Mouse (Mus musculus) heart, embryonic 12.5 days (tissue): ENCODE measurements around the gene Mon1a. TPM values are rescaled to one million over a fixed set of nuclear protein-coding genes. Genes with fewer than 3 reads are reported as not detected.
A peak's percentile ranks its signal among the peaks of the same experiment; 100 is the strongest.

Experiments used
- ATAC-seq: fragments of 200-750 bp; cut with Nextera tagmentation; 2 replicates; pipeline ENCODE4 v1.8.0; 2017; ENCODE audit warnings: moderate TSS enrichment, moderate library complexity; ENCODE audit not compliant: insufficient number of reproducible peaks, low FRiP score
- H3K27ac ChIP-seq: fragments of 300-500 bp; sonication (generic); 2 replicates; pipeline ENCODE4 v1.5.1; 2016; ENCODE audit warnings: mild to moderate bottlenecking, moderate library complexity; ENCODE audit not compliant: poor library complexity, severe bottlenecking
- H3K27me3 ChIP-seq: fragments of 300-500 bp; sonication (generic); replicated peaks from 2 replicates; pipeline ENCODE4 v1.6.1; 2016; ENCODE audit warnings: mild to moderate bottlenecking, moderate library complexity
- H3K36me3 ChIP-seq: fragments of 300-500 bp; sonication (generic); 2 replicates; pipeline ENCODE4 v1.6.1; 2016; ENCODE audit warnings: mild to moderate bottlenecking, moderate library complexity
- H3K4me1 ChIP-seq: fragments of 300-500 bp; sonication (generic); replicated peaks from 2 replicates; pipeline ENCODE4 v1.6.1; 2016; ENCODE audit warnings: mild to moderate bottlenecking
- H3K4me2 ChIP-seq: fragments of 300-500 bp; sonication (generic); 2 replicates; pipeline ENCODE4 v1.6.1; 2016; ENCODE audit warnings: mild to moderate bottlenecking, moderate library complexity
- H3K4me3 ChIP-seq: fragments of 300-500 bp; sonication (generic); 2 replicates; pipeline ENCODE4 v1.5.1; 2016; ENCODE audit warnings: mild to moderate bottlenecking
- H3K9ac ChIP-seq: fragments of 300-500 bp; sonication (generic); 2 replicates; pipeline ENCODE4 v1.6.1; 2016; ENCODE audit warnings: mild to moderate bottlenecking, moderate library complexity
- H3K9me3 ChIP-seq: fragments of 300-500 bp; sonication (generic); replicated peaks from 2 replicates; pipeline ENCODE4 v1.6.1; 2016; ENCODE audit warnings: mild to moderate bottlenecking, moderate library complexity
- WGBS: fragments of 180-500 bp; shearing (Covaris S2); methylation state at CpG from one replicate; pipeline ENCODE4 v1.1.7; 2016; 5-methylcytosine and 5-hydroxymethylcytosine counted together
- polyA plus RNA-seq: library from polyadenylated mRNA; unstranded; fragments of >200 nt; fragmentation: Nextera tagmentation; extraction: Ambion mirVana; gene quantifications from 2 replicates; pipeline ENCODE4 v1.2.1, GENCODE M21; 2016

Gene Mon1a
- polyA plus RNA-seq, 1 experiment from 2014 or later, result 9.3 TPM

GRCm38 (mm10) chr9:107949922-107950235 is 61.9 kb downstream of the Mon1a start, which contains the start of gene Traip:
Gene Traip, plus strand, starts transcription at chr9:107950136.
- ATAC-seq, result no peak

DNA sequence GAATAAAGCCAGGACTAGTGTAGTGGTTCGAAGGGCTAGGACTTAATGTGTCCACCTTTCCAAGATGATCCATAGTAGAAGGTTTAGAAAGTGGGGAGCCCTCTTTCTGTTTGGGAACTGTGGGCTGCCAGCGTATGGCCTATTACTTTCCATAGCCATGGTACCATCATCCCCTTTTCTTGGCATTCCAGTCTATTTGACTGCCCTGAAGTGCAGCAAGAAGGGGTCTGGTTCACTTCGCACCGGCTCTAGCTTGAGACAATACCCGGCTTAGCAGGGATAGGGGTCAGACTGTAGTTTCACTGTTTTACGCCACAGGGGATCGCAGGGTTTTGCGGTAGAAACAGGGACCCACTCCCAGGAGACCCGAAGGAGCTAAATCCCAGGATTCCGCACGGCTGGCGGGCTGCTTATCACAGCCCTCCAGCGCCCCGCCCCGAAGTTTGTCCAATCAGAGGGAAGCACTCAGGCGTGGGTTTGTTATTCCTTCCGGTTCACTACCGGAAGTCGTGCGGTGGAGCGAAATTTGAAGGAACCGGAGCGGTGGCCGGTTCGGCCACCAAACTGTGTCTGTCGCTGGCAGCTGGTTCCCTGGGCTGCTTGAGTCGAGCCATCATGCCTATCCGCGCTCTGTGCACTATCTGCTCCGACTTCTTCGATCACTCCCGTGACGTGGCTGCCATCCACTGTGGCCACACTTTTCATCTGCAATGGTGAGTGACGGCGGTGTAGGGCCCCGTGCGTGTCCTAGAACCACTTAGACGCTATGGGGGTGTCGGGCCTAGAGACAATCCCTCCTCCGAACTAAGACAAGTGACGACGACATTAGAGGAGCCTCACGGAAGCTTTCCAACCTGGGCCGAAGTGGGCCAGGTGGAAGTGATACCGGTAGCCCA is 62.8 kb downstream of the Mon1a start:
- Histone ChIP-seq H3K9me3 (no peaks in the 10 kb centered on the region), H3K4me2 (peak overlapping the region; percentile 79), H3K27ac (peak overlapping the region; percentile 64), H3K36me3 (no peaks in the 10 kb centered on the region), H3K27me3 (0 out of 2 replicates have a peak, but pooled peaks cover 3% of the 10 kb centered on the region), H3K4me3 (peak overlapping the region; percentile 86), H3K4me1 (peaks cover 17% of the 10 kb centered on the region), H3K9ac (peak overlapping the region; percentile 73)
- peak; percentile 87 for ATAC-seq
- WGBS, result 13% methylated on average over 45 of the region's 45 CpGs

More at GRCm38 (mm10) chr9:107949922-107950235, 61.9 kb downstream of the Mon1a start, which contains the start of gene Traip:
- no peaks in the 10 kb centered on the region for H3K9me3 ChIP-seq
- peak within 1 kb of the TSS; percentile 86 for H3K4me3 ChIP-seq
- no peaks in the 10 kb centered on the region for H3K36me3 ChIP-seq
- H3K9ac ChIP-seq, result peak within 1 kb of the TSS; percentile 73
- H3K4me2 ChIP-seq, result peak within 1 kb of the TSS; percentile 79
- 0 out of 2 replicates have a peak, but pooled peaks cover 3% of the 10 kb centered on the region for H3K27me3 ChIP-seq
- H3K27ac ChIP-seq, result peak within 1 kb of the TSS; percentile 64
- WGBS, result 87% methylated on average over 10 of the region's 10 CpGs
- H3K4me1 ChIP-seq, result peaks cover 13% of the 10 kb centered on the region

Other genes with a start within 250 kb of the Mon1a start
- gene Slc38a3, start 218.6 kb upstream of the Mon1a start, polyA plus RNA-seq, result 2.9 and 3.2 TPM in 2 replicates
- gene Gnat1, start 208.4 kb upstream of the Mon1a start, polyA plus RNA-seq, result 0.97 and 1.2 TPM in 2 replicates
- 8.1 and 8.4 TPM in 2 replicates for gene Sema3f, start 177.7 kb upstream of the Mon1a start, polyA plus RNA-seq
- 127 and 137 TPM in 2 replicates for gene Rbm5, start 117.2 kb upstream of the Mon1a start, polyA plus RNA-seq
- gene Rbm6, start 14.9 kb upstream of the Mon1a start, polyA plus RNA-seq, result 56.4 and 61.8 TPM in 2 replicates
- 4.5 and 5.2 TPM in 2 replicates for gene Mst1r, start 18.7 kb downstream of the Mon1a start, polyA plus RNA-seq
- gene Actl11, start 40.3 kb downstream of the Mon1a start, polyA plus RNA-seq, result not detected in 2 replicates
- gene Camkv, start 47.5 kb downstream of the Mon1a start, polyA plus RNA-seq, result 0.39 and 0.56 TPM in 2 replicates
- 12.4 and 13.1 TPM in 2 replicates for gene Traip, start 62.0 kb downstream of the Mon1a start, polyA plus RNA-seq
- gene Uba7, start 87.4 kb downstream of the Mon1a start, polyA plus RNA-seq, result 42.9 and 45.7 TPM in 2 replicates
- gene Gm20661, start 94.9 kb downstream of the Mon1a start, polyA plus RNA-seq, result 4.4 and 5.2 TPM in 2 replicates
- gene Inka1, start 97.7 kb downstream of the Mon1a start, polyA plus RNA-seq, result 41.9 and 43.9 TPM in 2 replicates
- 6.8 and 11.4 TPM in 2 replicates for gene Cdhr4, start 104.3 kb downstream of the Mon1a start, polyA plus RNA-seq
- gene Gm20662, start 108.2 kb downstream of the Mon1a start, polyA plus RNA-seq, result 1.5 TPM in 2 replicates
- 50.2 and 52.4 TPM in 2 replicates for gene Ip6k1, start 114.3 kb downstream of the Mon1a start, polyA plus RNA-seq
- 23.2 and 24.5 TPM in 2 replicates for gene Gmppb, start 161.1 kb downstream of the Mon1a start, polyA plus RNA-seq
- gene Amigo3, start 165.0 kb downstream of the Mon1a start, polyA plus RNA-seq, result 2.4 and 3.1 TPM in 2 replicates
- gene Mst1, start 192.3 kb downstream of the Mon1a start, polyA plus RNA-seq, result 0.31 and 0.37 TPM in 2 replicates
- 32.8 and 37.0 TPM in 2 replicates for gene Rnf123, start 195.2 kb downstream of the Mon1a start, polyA plus RNA-seq
- gene Apeh, start 206.5 kb downstream of the Mon1a start, polyA plus RNA-seq, result 48.0 and 51.1 TPM in 2 replicates